Mouse (Mus musculus) cortical plate, adult 2 months (tissue): ENCODE data around the gene Kcnj6.

ENCODE experiments used
- CTCF ChIP-seq: fragments of 200-500 bp; IDR thresholded peaks from 2 replicates; pipeline ENCODE4 v1.5.1; 2011; ENCODE audit warnings: mild to moderate bottlenecking, control low read depth, low read length; ENCODE audit not compliant: insufficient read depth; ENCODE audit errors: extremely low read depth
- POLR2A ChIP-seq: fragments of 200-500 bp; IDR thresholded peaks from 2 replicates; pipeline ENCODE4 v1.6.1; 2011; ENCODE audit warnings: mild to moderate bottlenecking, low read length, control low read depth; ENCODE audit not compliant: insufficient read depth; ENCODE audit errors: extremely low read depth

DNA sequence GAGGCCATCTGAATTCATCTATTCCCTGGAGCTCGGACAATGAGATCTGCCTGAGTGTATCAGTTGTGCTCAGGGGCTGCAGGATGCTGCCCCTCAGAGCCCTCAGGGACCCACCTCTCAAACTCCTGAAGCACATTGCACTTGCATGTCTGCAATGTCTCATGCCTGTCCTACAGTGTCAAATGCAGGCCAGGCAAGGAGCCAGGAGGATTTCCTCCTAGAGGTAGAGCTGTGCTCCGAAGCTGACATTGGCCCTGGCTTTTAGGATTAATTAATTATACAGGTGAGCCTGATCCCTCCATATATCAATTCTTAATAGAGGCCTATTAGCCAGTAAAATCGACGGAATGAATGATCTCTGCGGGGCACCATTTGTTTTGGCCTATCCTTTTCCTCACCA, 2.0 kb upstream of the Kcnj6 start:
- TF ChIP-seq CTCF (no peak), POLR2A (no peak)
